Mouse (Mus musculus): Measurements from ENCODE around the gene Eif6. TPM values are rescaled to one million over a fixed set of nuclear protein-coding genes. Genes with fewer than 3 reads are reported as not detected.

Eif6 gene
- polyA plus RNA-seq (2016; fragmentation: Nextera tagmentation; extraction: Ambion mirVana): 247 and 261 TPM in 2 replicates

DNA sequence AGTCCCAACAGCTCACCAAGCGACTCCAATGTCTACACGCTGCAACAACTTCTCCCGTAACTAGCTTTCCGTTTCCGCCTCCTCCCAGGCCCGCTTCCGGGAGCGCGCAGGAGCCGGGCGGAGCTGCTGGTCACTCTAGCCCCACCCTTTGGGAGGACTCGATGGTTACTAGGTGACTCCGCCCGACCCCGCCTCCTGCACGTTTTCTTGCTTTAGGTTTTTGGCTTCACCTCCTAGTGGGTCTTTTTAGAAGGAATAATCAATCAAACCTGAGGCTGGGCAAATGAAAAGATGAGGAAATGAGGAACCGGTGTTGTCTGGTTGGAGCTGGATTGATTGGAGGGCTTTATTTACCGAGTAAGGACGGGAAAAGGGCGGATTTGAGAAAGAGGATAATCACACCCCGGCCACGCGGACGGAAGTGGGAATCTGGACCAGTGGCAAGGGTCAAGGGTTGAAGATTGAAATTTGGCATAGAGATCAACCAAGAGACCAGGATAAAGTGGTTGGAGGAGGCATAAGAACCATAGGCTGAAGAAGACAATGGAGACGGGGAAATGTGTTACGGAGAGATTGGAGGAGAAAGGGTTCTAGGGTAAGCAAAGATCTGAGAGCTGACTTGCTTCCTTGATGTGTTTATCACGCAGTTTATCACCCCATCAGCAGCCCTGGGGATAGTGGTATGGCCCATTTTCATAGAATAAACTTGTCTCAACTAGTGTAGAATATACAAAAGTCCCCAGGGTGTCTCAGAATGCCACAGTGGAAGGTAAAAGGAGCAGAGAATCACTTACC is at the start of gene Eif6:
Gene Eif6 (minus strand): TSS at position 296 of the 795 bp plus-strand sequence.
- Histone ChIP-seq H3K36me3 (peaks cover 23% of the 10 kb centered on the region), H3K27ac (peak within 1 kb of the TSS; percentile 89), H3K4me1 (replicated peaks) (peaks cover 22% of the 10 kb centered on the region), H3K4me3 (peak within 1 kb of the TSS; percentile 95), H3K27me3 (ENCODE audit: insufficient read depth, poor library complexity, severe bottlenecking) (no peaks in the 10 kb centered on the region), H3K9me3 (no peaks in the 10 kb centered on the region)
- DNase-seq (ENCODE audit: low spot score): peak; percentile 92
- WGBS: 3% methylated on average over 27 of the region's 27 CpGs

DNA sequence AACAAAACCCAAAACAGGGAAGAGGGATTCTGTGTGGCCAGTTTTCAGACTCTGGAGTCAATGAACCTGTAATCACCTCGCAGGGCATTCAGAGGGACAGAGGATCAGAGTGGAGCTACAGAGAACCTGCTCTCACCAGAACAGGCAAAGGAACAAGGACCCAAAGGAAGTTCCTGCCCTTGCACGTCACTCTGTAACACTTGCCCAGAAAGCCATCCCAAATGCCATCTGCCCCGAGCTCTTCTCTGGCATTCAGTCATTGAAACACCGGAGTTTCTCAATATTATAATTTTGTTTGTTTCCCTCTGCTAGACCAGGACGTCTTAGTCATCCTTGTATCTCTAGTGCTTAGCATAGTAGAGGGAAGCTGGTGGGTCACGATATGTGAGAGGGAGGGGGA is 46.9 kb upstream of the Eif6 start:
- DNase-seq (ENCODE audit: low spot score): no peak
- 87% methylated on average over 6 of the region's 6 CpGs for WGBS
- no peaks in the 10 kb centered on the region for H3K27me3 ChIP-seq (ENCODE audit: insufficient read depth, poor library complexity, severe bottlenecking)
- no peak overlapping the region for H3K4me3 ChIP-seq
- H3K9me3 ChIP-seq: no peaks in the 10 kb centered on the region
- no peak overlapping the region for H3K27ac ChIP-seq
- H3K4me1 ChIP-seq (replicated peaks): 0 out of 2 replicates have a peak, but pooled peaks cover 14% of the 10 kb centered on the region
- peaks cover 57% of the 10 kb centered on the region for H3K36me3 ChIP-seq

DNA sequence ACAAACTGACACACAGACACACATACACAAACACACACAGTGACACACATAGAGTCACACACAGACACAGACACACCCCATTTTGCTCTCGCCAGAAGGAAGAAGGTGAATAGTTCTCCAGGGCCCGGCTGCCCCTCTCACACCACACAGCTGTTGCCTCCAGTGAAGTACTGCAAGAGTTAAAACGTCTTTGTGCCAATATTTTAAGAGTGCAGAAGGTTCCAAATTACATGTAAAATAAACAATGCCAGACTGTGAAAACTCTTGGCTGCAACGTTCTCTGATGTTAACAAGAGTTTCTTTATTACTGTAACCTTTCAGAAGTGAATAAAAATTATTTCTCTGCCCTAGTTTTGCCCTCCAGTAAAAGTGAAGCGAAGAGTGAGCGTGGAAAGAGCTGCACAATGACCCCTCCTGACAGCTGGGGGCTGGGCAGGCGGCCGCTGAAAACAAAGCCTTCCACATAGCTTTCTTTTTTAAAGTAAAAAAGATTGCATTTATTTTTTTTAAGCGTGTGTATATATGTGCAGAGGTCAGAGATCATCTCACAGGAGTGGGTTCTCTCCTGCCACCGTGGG is 46.3 kb upstream of the Eif6 start:
- H3K4me1 ChIP-seq (replicated peaks): 0 out of 2 replicates have a peak, but pooled peaks cover 14% of the 10 kb centered on the region
- H3K36me3 ChIP-seq: peaks cover 60% of the 10 kb centered on the region
- H3K4me3 ChIP-seq: no peak overlapping the region
- 74% methylated on average over 10 of the region's 10 CpGs for WGBS
- no peaks in the 10 kb centered on the region for H3K27me3 ChIP-seq (ENCODE audit: insufficient read depth, poor library complexity, severe bottlenecking)
- peak overlapping the region; percentile 13; the same call in 1 of the 2 replicates for H3K27ac ChIP-seq
- DNase-seq (ENCODE audit: low spot score): no peak
- no peaks in the 10 kb centered on the region for H3K9me3 ChIP-seq

DNA sequence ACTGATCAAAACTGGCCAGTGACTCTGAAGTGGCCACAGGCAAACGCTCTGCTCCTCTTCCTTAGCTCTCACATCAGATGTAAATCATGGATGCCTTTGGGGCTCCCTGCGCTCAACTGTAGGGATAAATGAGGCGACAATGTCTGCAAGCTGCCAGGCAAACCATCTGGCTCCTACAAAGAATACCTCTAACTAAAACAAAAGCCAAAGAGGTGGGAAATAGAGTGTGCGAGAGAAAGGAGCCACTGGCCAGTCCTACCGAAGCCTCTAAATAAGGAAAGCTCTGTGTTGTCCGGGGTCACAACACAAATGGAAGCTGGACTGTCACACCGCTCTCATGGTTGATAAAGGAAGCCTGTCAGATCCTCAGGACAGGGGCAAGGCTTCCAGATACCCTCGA is 45.8 kb upstream of the Eif6 start:
- H3K36me3 ChIP-seq: peaks cover 65% of the 10 kb centered on the region

DNA sequence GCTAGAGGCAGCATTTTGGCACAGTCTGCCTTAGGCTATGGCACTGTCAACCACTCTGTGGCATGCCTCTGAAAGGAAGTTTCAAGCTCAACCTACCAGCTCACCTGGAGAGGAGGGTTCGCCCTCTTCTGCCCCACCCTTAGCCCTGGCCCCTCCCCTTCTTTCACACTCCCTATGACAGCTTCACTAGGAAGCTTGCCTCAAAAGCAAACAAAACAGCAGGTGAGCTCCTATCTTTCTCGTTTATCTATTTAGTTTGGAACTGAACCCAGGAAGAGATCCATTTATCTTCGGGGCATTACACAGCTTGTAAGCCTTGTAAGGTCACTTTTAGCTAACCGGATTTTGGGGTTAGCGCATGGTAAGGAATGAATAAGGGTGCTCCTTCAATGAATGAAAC is 43.0 kb upstream of the Eif6 start:
- no peaks in the 10 kb centered on the region for H3K9me3 ChIP-seq
- H3K4me1 ChIP-seq (replicated peaks): 0 out of 2 replicates have a peak, but pooled peaks cover 14% of the 10 kb centered on the region
- H3K27me3 ChIP-seq (ENCODE audit: insufficient read depth, poor library complexity, severe bottlenecking): no peaks in the 10 kb centered on the region
- no peak overlapping the region for H3K4me3 ChIP-seq
- DNase-seq (ENCODE audit: low spot score): no peak
- H3K27ac ChIP-seq: no peak overlapping the region
- WGBS: 78% methylated on average over 5 of the region's 5 CpGs
- peaks cover 51% of the 10 kb centered on the region for H3K36me3 ChIP-seq

More for the DNA sequence above, 45.8 kb upstream of the Eif6 start:
- H3K9me3 ChIP-seq: no peaks in the 10 kb centered on the region
- no peaks in the 10 kb centered on the region for H3K27me3 ChIP-seq (ENCODE audit: insufficient read depth, poor library complexity, severe bottlenecking)
- H3K4me3 ChIP-seq: no peak overlapping the region
- 83% methylated on average over 8 of the region's 8 CpGs for WGBS
- H3K27ac ChIP-seq: peak overlapping the region; percentile 13; the same call in 1 of the 2 replicates
- no peak for DNase-seq (ENCODE audit: low spot score)
- 0 out of 2 replicates have a peak, but pooled peaks cover 14% of the 10 kb centered on the region for H3K4me1 ChIP-seq (replicated peaks)

DNA sequence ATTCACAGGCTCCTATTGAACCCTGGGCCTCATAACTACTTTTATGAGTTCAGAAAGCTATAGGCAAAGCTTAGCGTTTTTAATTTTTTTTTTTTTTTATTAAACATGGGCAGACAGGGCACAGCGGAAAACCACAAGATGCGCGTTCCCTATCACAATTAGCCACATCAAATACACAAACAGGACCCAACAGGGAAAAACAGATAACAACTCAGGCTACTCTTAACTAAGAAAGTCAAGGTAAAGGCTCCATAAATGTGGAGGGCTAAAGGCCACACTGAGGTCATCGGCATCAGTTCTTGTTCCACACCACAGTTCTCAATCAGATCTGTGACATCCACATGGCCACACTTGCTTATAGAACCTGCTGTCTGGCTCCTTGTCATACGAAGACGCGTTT is 41.6 kb upstream of the Eif6 start:
- H3K4me3 ChIP-seq: no peak overlapping the region
- no peak for DNase-seq (ENCODE audit: low spot score)
- no peaks in the 10 kb centered on the region for H3K27me3 ChIP-seq (ENCODE audit: insufficient read depth, poor library complexity, severe bottlenecking)
- WGBS: 97% methylated on average over 8 of the region's 8 CpGs
- H3K4me1 ChIP-seq (replicated peaks): 0 out of 2 replicates have a peak, but pooled peaks cover 17% of the 10 kb centered on the region
- H3K27ac ChIP-seq: no peak overlapping the region
- H3K36me3 ChIP-seq: peaks cover 46% of the 10 kb centered on the region
- H3K9me3 ChIP-seq: no peaks in the 10 kb centered on the region

DNA sequence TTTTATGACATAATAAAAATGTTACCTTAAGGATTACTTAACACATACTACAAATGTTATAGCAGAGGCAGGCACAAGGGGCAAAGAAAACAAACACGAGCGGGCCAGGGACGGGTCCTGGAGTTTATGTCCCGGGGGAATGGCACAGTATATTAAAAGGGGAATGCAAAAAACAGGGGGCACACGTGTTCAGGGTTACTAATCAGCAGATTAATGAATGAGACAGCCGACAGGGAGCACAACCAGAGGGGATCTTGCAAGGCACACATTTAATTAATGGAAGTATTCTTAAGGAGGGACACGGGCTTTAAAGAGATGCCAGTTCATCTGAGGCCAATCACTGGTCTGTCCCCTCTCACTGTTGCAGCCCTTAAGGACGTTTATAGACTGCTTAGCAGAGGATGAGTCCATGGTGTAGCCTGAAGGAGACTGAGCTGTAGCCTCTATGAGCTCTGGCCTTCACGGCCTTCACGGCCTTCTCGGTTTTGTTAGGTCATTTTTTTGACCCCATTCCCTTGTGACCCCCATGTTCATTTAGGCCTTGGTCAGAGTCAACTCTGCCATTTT is 36.7 kb upstream of the Eif6 start:
- Histone ChIP-seq H3K27ac (peak overlapping the region; percentile 35; the same call in 1 of the 2 replicates), H3K27me3 (ENCODE audit: insufficient read depth, poor library complexity, severe bottlenecking) (no peaks in the 10 kb centered on the region), H3K4me3 (no peak overlapping the region), H3K4me1 (replicated peaks) (0 out of 2 replicates have a peak, but pooled peaks cover 9% of the 10 kb centered on the region), H3K9me3 (no peaks in the 10 kb centered on the region), H3K36me3 (peaks cover 32% of the 10 kb centered on the region)
- 71% methylated on average over 11 of the region's 11 CpGs for WGBS
- peak; percentile 10 for DNase-seq (ENCODE audit: low spot score)

DNA sequence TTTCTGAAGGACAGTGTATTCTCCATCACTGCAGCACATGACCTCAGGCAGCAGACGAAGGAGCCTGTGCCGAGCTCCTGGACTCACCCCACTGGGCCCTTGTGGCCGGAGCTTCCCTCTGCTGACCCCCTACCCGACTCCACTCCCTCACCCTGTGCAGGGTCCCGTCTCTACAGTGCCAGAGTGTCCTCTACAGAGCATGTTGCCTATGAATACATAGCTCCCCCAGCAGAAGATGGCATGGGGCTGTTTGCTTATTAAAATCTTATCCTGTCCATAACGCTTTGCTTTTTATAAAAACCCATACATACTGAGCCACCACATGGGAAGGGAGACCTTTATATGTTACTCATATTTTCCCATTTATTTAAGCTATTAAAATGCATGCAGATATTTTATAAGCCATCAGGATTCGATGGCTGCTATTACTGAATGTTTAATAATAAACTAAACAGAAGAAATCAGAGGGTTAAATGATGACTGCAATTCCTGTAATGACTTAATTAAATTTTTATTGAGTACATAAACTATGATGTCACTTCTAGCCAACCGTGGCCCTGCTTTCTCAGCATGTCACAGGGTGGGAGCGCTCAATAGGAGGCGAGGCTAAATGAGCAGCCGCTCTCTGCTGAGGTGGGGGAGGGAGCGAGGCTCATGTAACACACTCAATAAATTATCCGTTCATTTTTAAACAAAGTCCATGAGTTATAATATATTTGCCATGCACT is 36.0 kb upstream of the Eif6 start:
- Histone ChIP-seq H3K27me3 (ENCODE audit: insufficient read depth, poor library complexity, severe bottlenecking) (no peaks in the 10 kb centered on the region), H3K27ac (peak overlapping the region; percentile 40; the same call in 1 of the 2 replicates)

DNA sequence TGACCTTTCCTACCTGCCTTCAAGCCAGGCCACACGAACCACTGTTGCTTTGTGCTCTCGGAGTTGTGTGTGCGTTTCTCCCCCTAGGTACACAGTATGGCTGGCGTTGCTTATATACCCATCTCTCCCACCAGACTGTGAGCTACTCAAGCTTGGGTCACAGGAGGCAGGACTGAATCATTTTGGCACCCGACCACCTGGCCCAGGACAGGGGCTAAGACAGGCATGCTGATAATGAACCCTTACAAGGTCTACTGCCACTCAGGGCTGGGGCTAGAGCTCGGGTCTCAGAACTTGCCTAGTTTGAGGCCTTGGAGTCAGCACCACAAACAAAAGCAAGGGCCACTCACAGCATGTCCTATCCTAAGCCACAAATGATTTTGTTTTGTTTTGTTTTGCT is 34.9 kb upstream of the Eif6 start:
- Histone ChIP-seq H3K36me3 (peaks cover 30% of the 10 kb centered on the region), H3K9me3 (no peaks in the 10 kb centered on the region), H3K27ac (no peak overlapping the region; the same call in 1 of the 2 replicates), H3K27me3 (ENCODE audit: insufficient read depth, poor library complexity, severe bottlenecking) (no peaks in the 10 kb centered on the region), H3K4me1 (replicated peaks) (0 out of 2 replicates have a peak, but pooled peaks cover 9% of the 10 kb centered on the region), H3K4me3 (no peak overlapping the region)
- DNase-seq (ENCODE audit: low spot score): no peak
- WGBS: 94% methylated on average over 6 of the region's 6 CpGs

More for the DNA sequence above, 36.0 kb upstream of the Eif6 start:
- Histone ChIP-seq H3K4me3 (no peak overlapping the region), H3K4me1 (replicated peaks) (0 out of 2 replicates have a peak, but pooled peaks cover 9% of the 10 kb centered on the region), H3K9me3 (no peaks in the 10 kb centered on the region), H3K36me3 (peaks cover 30% of the 10 kb centered on the region)
- peak; percentile 6 for DNase-seq (ENCODE audit: low spot score)
- WGBS: 84% methylated on average over 13 of the region's 13 CpGs

DNA sequence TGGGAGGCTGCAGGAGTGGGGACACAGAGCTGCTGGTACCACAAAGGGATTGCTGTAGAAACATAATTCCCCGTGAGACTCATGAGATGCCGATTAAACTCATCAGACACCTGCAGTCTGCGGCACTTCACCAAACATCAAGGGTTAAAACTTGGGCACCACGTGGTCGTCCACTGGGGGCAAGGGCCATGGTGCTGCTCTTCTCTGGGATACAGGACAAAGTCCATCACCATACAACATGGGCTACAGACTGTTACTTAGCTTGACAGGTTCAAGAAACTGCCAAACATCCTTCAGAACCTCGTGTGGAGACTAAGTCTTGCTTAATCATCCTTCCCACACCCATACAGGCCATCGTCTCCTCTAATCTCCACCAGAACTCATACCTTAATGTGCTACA is 33.4 kb upstream of the Eif6 start:
- DNase-seq (ENCODE audit: low spot score): no peak
- no peaks in the 10 kb centered on the region for H3K9me3 ChIP-seq
- H3K4me1 ChIP-seq (replicated peaks): 0 out of 2 replicates have a peak, but pooled peaks cover 9% of the 10 kb centered on the region
- H3K27ac ChIP-seq: no peak overlapping the region
- WGBS: 80% methylated on average over 7 of the region's 7 CpGs
- peaks cover 44% of the 10 kb centered on the region for H3K36me3 ChIP-seq
- H3K27me3 ChIP-seq (ENCODE audit: insufficient read depth, poor library complexity, severe bottlenecking): no peaks in the 10 kb centered on the region
- H3K4me3 ChIP-seq: no peak overlapping the region

DNA sequence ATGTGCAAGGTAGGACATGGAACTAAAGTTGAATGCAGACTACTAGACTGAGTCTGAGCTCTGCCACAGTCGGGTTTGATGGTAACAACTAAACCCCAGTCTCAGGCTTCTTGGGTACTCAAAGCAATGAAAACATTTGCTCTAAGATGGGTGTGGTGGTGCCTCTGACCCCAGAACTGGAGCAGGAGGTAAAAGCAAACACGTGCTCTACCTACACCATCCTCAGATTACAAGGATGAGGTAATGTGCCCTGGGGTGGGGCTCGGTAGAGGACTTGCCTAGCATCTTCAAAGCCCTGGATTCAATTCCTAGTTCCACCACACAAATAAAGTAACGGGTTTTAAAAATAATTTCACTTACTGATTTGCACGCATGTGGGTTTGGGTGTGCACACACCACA is 25.8 kb upstream of the Eif6 start:
- no peak for DNase-seq (ENCODE audit: low spot score)
- Histone ChIP-seq H3K9me3 (no peaks in the 10 kb centered on the region), H3K27ac (no peak overlapping the region), H3K4me1 (replicated peaks) (no peaks in the 10 kb centered on the region), H3K4me3 (no peak overlapping the region), H3K27me3 (ENCODE audit: insufficient read depth, poor library complexity, severe bottlenecking) (no peaks in the 10 kb centered on the region), H3K36me3 (peaks cover 83% of the 10 kb centered on the region)
- 86% methylated on average over 5 of the region's 5 CpGs for WGBS

DNA sequence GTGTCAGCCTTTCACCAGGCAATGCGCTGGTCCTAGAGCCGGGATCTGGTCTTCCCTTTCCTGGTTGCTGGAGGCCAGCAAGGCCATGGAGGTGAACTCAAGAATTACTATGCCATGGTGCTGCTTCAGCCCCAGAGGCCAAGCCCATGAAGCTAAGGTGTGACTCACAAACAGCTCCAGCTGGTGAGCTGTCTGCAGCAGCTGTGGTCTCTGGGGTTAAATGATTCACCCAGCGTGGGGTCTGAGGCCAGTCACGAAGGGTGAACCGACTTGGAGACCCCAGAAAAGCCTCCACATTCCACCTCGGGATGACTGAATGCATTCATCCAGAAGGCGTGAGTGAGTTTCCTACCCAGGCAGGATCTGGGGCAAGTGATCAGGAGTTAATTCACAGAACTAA is 23.4 kb upstream of the Eif6 start:
- WGBS: 81% methylated on average over 7 of the region's 7 CpGs
- Histone ChIP-seq H3K36me3 (peaks cover 84% of the 10 kb centered on the region), H3K27me3 (ENCODE audit: insufficient read depth, poor library complexity, severe bottlenecking) (no peaks in the 10 kb centered on the region)

More for the DNA sequence above, 23.4 kb upstream of the Eif6 start:
- no peaks in the 10 kb centered on the region for H3K9me3 ChIP-seq
- no peak overlapping the region for H3K27ac ChIP-seq
- no peaks in the 10 kb centered on the region for H3K4me1 ChIP-seq (replicated peaks)
- DNase-seq (ENCODE audit: low spot score): no peak
- H3K4me3 ChIP-seq: no peak overlapping the region
